Mouse (Mus musculus) hindbrain, embryonic 16.5 days (tissue): ENCODE data around the gene Rps27rt. TPM values are rescaled to one million over a fixed set of nuclear protein-coding genes. Genes with fewer than 3 reads are reported as not detected.

Source experiments
- ATAC-seq: fragments of 200-750 bp; cut with Nextera tagmentation; 2 replicates; pipeline ENCODE4 v1.8.0; 2017; ENCODE audit warnings: moderate TSS enrichment, moderate library complexity
- H3K27ac ChIP-seq: fragments of 300-500 bp; sonication (generic); 2 replicates; pipeline ENCODE4 v1.5.1; 2014; ENCODE audit warnings: low read depth, mild to moderate bottlenecking, control low read depth, low read length, moderate library complexity
- H3K27me3 ChIP-seq: fragments of 300-500 bp; sonication (generic); replicated peaks from 2 replicates; pipeline ENCODE4 v1.6.1; 2014; ENCODE audit warnings: low read length; ENCODE audit not compliant: control insufficient read depth, insufficient read depth
- H3K36me3 ChIP-seq: fragments of 300-500 bp; sonication (generic); 2 replicates; pipeline ENCODE4 v1.6.1; 2014; ENCODE audit warnings: mild to moderate bottlenecking, low read length, moderate library complexity, mixed read lengths; ENCODE audit not compliant: control insufficient read depth, insufficient read depth
- H3K4me1 ChIP-seq: fragments of 300-500 bp; sonication (generic); 2 replicates; pipeline ENCODE4 v1.6.1; 2014; ENCODE audit warnings: low read depth, low read length; ENCODE audit not compliant: control insufficient read depth, insufficient read depth
- H3K4me2 ChIP-seq: fragments of 300-500 bp; sonication (generic); 2 replicates; pipeline ENCODE4 v1.6.1; 2014; ENCODE audit warnings: mild to moderate bottlenecking, low read length, control low read depth, moderate library complexity
- H3K4me3 ChIP-seq: fragments of 300-500 bp; sonication (generic); 2 replicates; pipeline ENCODE4 v1.5.1; 2014; ENCODE audit warnings: mild to moderate bottlenecking, low read length, control low read depth, moderate library complexity
- H3K9ac ChIP-seq: fragments of 300-500 bp; sonication (generic); 2 replicates; pipeline ENCODE4 v1.6.1; 2014; ENCODE audit warnings: low read depth, mild to moderate bottlenecking, control low read depth, low read length, moderate library complexity
- H3K9me3 ChIP-seq: fragments of 300-500 bp; sonication (generic); 2 replicates; pipeline ENCODE4 v1.6.1; 2014; ENCODE audit warnings: mild to moderate bottlenecking, low read length, moderate library complexity; ENCODE audit not compliant: control insufficient read depth
- WGBS: fragments of 180-500 bp; shearing (Covaris S2); extraction: QIAGEN DNeasy Blood & Tissue Kit; methylation state at CpG from one replicate; pipeline ENCODE4 v1.1.7; 2014; 5-methylcytosine and 5-hydroxymethylcytosine counted together
- polyA plus RNA-seq: library from polyadenylated mRNA; unstranded; fragments of >200 nt; fragmentation: Nextera tagmentation; extraction: Ambion mirVana; gene quantifications from 2 replicates; pipeline ENCODE4 v1.2.1, GENCODE M21; 2015

Rps27rt gene
- polyA plus RNA-seq, 1 experiment from 2014 or later = 196 TPM

GRCm38 (mm10) chr9:114990421-114990820 is 7.9 kb upstream of the Rps27rt start:
- no peak overlapping the region for H3K4me3 ChIP-seq
- H3K9me3 ChIP-seq = peaks cover 8% of the 10 kb centered on the region
- no peak for ATAC-seq
- H3K36me3 ChIP-seq = no peaks in the 10 kb centered on the region
- H3K4me2 ChIP-seq = no peak overlapping the region
- no peaks in the 10 kb centered on the region for H3K27me3 ChIP-seq
- H3K9ac ChIP-seq = no peak overlapping the region
- peaks cover 6% of the 10 kb centered on the region; the same call in 1 of the 2 replicates for H3K4me1 ChIP-seq
- no peak overlapping the region for H3K27ac ChIP-seq
- 71% methylated on average over 10 of the region's 10 CpGs for WGBS

GRCm38 (mm10) chr9:114988610-114989327 is 6.2 kb upstream of the Rps27rt start:
- peak overlapping the region; percentile 52 for H3K27ac ChIP-seq
- H3K9ac ChIP-seq = no peak overlapping the region
- WGBS = 66% methylated on average over 6 of the region's 6 CpGs

GRCm38 (mm10) chr9:114988029-114988428 is 5.5 kb upstream of the Rps27rt start:
- no peak for ATAC-seq
- H3K4me3 ChIP-seq = no peak overlapping the region
- no peak overlapping the region for H3K9ac ChIP-seq
- H3K27me3 ChIP-seq = no peaks in the 10 kb centered on the region
- no peak overlapping the region for H3K27ac ChIP-seq
- WGBS = 98% methylated on average over 3 of the region's 3 CpGs
- peaks cover 8% of the 10 kb centered on the region for H3K9me3 ChIP-seq
- H3K4me1 ChIP-seq = peaks cover 6% of the 10 kb centered on the region; the same call in 1 of the 2 replicates
- no peak overlapping the region for H3K4me2 ChIP-seq
- H3K36me3 ChIP-seq = no peaks in the 10 kb centered on the region

More at GRCm38 (mm10) chr9:114988610-114989327, 6.2 kb upstream of the Rps27rt start:
- Histone ChIP-seq H3K4me1 (peaks cover 6% of the 10 kb centered on the region; the same call in 1 of the 2 replicates), H3K36me3 (no peaks in the 10 kb centered on the region), H3K27me3 (no peaks in the 10 kb centered on the region), H3K4me2 (no peak overlapping the region), H3K4me3 (no peak overlapping the region), H3K9me3 (peaks cover 8% of the 10 kb centered on the region)
- ATAC-seq = 0 out of 2 replicates have a peak, but pooled peaks have one; percentile 20

DNA sequence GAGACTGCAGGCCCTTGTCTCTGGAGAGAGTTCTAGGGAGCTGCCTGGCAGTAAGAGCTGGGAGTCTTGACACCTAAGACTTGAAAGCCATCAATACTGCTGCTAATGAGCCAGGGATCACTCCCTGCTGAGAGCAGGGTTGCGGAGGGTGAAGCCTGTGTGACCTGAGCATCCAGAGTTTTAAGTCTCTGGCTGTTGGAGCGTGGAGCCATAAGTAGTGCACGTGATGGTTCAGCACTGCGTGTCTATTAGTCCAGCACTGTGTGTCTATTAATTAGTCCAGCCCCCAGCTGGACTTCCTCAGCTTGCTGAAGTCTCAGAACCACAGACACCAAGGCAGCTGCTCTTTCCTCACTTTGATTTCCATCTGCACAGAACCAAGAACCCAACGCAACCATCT is 3.8 kb upstream of the Rps27rt start:
- H3K4me2 ChIP-seq = no peak overlapping the region
- H3K27me3 ChIP-seq = no peaks in the 10 kb centered on the region
- H3K4me3 ChIP-seq = no peak overlapping the region
- H3K4me1 ChIP-seq = peaks cover 6% of the 10 kb centered on the region; the same call in 1 of the 2 replicates
- 74% methylated on average over 5 of the region's 5 CpGs for WGBS
- no peaks in the 10 kb centered on the region for H3K9me3 ChIP-seq
- H3K9ac ChIP-seq = no peak overlapping the region
- no peaks in the 10 kb centered on the region for H3K36me3 ChIP-seq
- ATAC-seq = no peak
- no peak overlapping the region for H3K27ac ChIP-seq

DNA sequence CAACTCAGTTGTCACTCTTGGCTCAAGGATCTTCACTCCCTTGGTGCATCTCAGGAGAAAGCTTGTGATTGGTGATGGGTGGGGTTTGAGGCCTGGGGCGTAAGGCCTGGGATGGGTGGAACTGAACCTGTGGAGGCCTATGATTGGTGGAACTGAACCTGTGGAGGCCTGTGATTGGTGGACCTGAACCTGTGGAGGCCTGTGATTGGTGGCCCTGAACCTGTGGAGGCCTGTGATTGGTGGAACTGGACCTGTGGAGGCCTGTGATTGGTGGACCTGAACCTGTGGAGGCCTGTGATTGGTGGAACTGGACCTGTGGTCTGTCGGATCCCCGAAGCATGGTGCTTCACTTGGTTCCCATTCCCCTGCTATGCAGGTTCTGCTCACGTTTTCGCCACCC is 3.2 kb upstream of the Rps27rt start:
- Histone ChIP-seq H3K27me3 (no peaks in the 10 kb centered on the region), H3K4me3 (no peak overlapping the region), H3K36me3 (no peaks in the 10 kb centered on the region), H3K9me3 (no peaks in the 10 kb centered on the region), H3K9ac (no peak overlapping the region), H3K4me2 (no peak overlapping the region), H3K4me1 (peaks cover 6% of the 10 kb centered on the region; the same call in 1 of the 2 replicates), H3K27ac (no peak overlapping the region)
- no peak for ATAC-seq
- WGBS = 95% methylated on average over 5 of the region's 5 CpGs

GRCm38 (mm10) chr9:114979969-114980368 is 2.6 kb downstream of the Rps27rt start:
- Histone ChIP-seq H3K27me3 (no peaks in the 10 kb centered on the region), H3K4me3 (no peak overlapping the region), H3K9ac (no peak overlapping the region), H3K36me3 (no peaks in the 10 kb centered on the region), H3K4me1 (peaks cover 11% of the 10 kb centered on the region), H3K27ac (no peak overlapping the region), H3K4me2 (peak overlapping the region; percentile 95), H3K9me3 (no peaks in the 10 kb centered on the region)
- WGBS = 76% methylated on average over 6 of the region's 6 CpGs
- ATAC-seq = no peak

- H3K27ac ChIP-seq = peak within 1 kb of the TSS; percentile 83
- H3K27me3 ChIP-seq = no peaks in the 10 kb centered on the region
- no peaks in the 10 kb centered on the region for H3K36me3 ChIP-seq
- H3K9me3 ChIP-seq = no peaks in the 10 kb centered on the region
- WGBS = 0% methylated on average over 54 of the region's 86 CpGs
- H3K4me1 ChIP-seq = peaks cover 11% of the 10 kb centered on the region
- peak within 1 kb of the TSS; percentile 66 for H3K4me3 ChIP-seq
- ATAC-seq = peak; percentile 85
- peak within 1 kb of the TSS; percentile 83 for H3K9ac ChIP-seq
- peak within 1 kb of the TSS; percentile 95 for H3K4me2 ChIP-seq
These were observed 4.0 kb downstream of the Rps27rt start, which contains the start of gene Osbpl10 for GRCm38 (mm10) chr9:114978281-114979111. TSS of gene Osbpl10 (plus strand) at chr9:114978569.

- WGBS = 6% methylated on average over 31 of the region's 31 CpGs
- peak overlapping the region; percentile 83 for H3K27ac ChIP-seq
- peak; percentile 77 for ATAC-seq
These were observed 4.9 kb downstream of the Rps27rt start for GRCm38 (mm10) chr9:114977461-114978280.

More at GRCm38 (mm10) chr9:114977461-114978280, 4.9 kb downstream of the Rps27rt start:
- peak overlapping the region; percentile 83 for H3K9ac ChIP-seq
- H3K4me2 ChIP-seq = peak overlapping the region; percentile 95
- peaks cover 11% of the 10 kb centered on the region for H3K4me1 ChIP-seq
- no peaks in the 10 kb centered on the region for H3K36me3 ChIP-seq
- H3K27me3 ChIP-seq = no peaks in the 10 kb centered on the region
- no peaks in the 10 kb centered on the region for H3K9me3 ChIP-seq
- peak overlapping the region; percentile 66 for H3K4me3 ChIP-seq
